Mouse (Mus musculus) A20 (cell line): ENCODE data around the gene Hoxa13.

Experiments
- DNase-seq: peaks from one replicate; pipeline ENCODE4 v3.0.0-alpha.2; 2011; ENCODE audit warnings: low read depth, low spot score

The Hoxa13 gene

GRCm38 (mm10) chr6:52212556-52213118 is 48.0 kb downstream of the Hoxa13 start:
- no peak for DNase-seq

GRCm38 (mm10) chr6:52211961-52212360 is 48.7 kb downstream of the Hoxa13 start:
- DNase-seq, result peak; percentile 82

- DNase-seq, result peak; percentile 89
Measured at GRCm38 (mm10) chr6:52211170-52211935, 49.3 kb downstream of the Hoxa13 start.

- DNase-seq, result no peak
Measured at GRCm38 (mm10) chr6:52209685-52210046, 51.0 kb downstream of the Hoxa13 start.

- no peak for DNase-seq
Measured at GRCm38 (mm10) chr6:52208868-52209684, 51.6 kb downstream of the Hoxa13 start.

GRCm38 (mm10) chr6:52208072-52208867 is 52.4 kb downstream of the Hoxa13 start, which contains the start of gene Hoxa6:
Gene Hoxa6, minus strand, starts transcription at chr6:52208722.
- no peak for DNase-seq
